Mouse (Mus musculus): Measurements from ENCODE around the gene Gmds. TPM values are rescaled to one million over a fixed set of nuclear protein-coding genes. Genes with fewer than 3 reads are reported as not detected.

Gmds gene
- polyA plus RNA-seq, 1 experiment from 2014 or later = 24.7 TPM

DNA sequence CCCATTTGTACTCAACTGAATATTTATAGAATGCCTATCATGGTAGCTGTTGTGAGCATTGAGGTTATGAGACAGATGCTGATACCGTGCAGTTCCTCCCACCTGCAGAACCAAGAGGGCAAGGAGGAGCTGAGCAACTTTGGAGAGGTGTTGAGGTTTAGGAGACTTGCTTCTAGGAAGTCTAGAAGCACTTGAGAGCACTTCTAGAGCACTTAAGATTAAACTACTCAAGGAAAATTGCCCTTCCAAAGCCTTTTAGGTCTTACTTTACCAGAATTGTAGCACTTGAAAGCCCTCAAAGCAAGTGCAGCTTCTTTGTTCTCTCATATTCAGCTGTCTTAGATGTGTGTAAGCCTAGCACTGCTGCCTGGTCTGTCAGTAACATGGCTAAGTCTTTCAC, 409.2 kb downstream of the Gmds start:
- Histone ChIP-seq H3K36me3 (no peaks in the 10 kb centered on the region), H3K4me1 (no peaks in the 10 kb centered on the region), H3K9ac (no peak overlapping the region), H3K4me3 (no peak overlapping the region), H3K27ac (replicated peaks) (no peak overlapping the region), H3K9me3 (no peaks in the 10 kb centered on the region), H3K4me2 (no peak overlapping the region), H3K27me3 (replicated peaks) (no peaks in the 10 kb centered on the region)
- WGBS = 56% methylated on average over 1 of the region's 1 CpGs
- ATAC-seq (ENCODE audit: extremely low read depth, insufficient number of reproducible peaks, low FRiP score, low TSS enrichment) = no peak

DNA sequence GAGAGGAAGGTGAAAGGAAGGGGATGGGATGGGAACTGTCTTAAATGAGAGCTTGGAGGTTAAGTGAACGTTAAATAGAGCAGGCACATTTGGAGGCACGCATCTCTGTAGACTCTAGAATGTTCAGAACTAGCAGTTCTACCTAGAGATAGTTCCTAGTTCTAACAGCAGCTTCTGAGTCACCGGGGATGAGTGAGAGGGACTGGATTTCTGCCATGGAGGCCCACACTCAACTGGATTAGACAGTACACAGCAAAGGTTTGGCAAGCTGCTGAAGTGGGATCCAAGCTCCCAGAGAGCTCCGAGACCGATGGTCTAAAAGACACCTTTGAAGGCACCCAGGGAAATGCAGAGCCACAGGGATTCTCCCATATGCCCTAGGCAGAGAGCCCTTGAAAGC, 411.9 kb downstream of the Gmds start:
- H3K4me1 ChIP-seq = no peaks in the 10 kb centered on the region
- ATAC-seq (ENCODE audit: extremely low read depth, insufficient number of reproducible peaks, low FRiP score, low TSS enrichment) = no peak
- H3K36me3 ChIP-seq = no peaks in the 10 kb centered on the region
- H3K27ac ChIP-seq (replicated peaks) = no peak overlapping the region
- H3K27me3 ChIP-seq (replicated peaks) = no peaks in the 10 kb centered on the region
- H3K4me2 ChIP-seq = no peak overlapping the region
- no peak overlapping the region for H3K9ac ChIP-seq
- WGBS = 65% methylated on average over 5 of the region's 5 CpGs
- no peak overlapping the region for H3K4me3 ChIP-seq
- H3K9me3 ChIP-seq = no peaks in the 10 kb centered on the region

GRCm38 (mm10) chr13:31924506-31924905, 414.0 kb downstream of the Gmds start:
- Histone ChIP-seq H3K36me3 (no peaks in the 10 kb centered on the region), H3K9ac (no peak overlapping the region), H3K27me3 (replicated peaks) (no peaks in the 10 kb centered on the region), H3K27ac (replicated peaks) (no peak overlapping the region), H3K4me3 (no peak overlapping the region), H3K9me3 (no peaks in the 10 kb centered on the region), H3K4me1 (no peaks in the 10 kb centered on the region), H3K4me2 (no peak overlapping the region)
- ATAC-seq (ENCODE audit: extremely low read depth, insufficient number of reproducible peaks, low FRiP score, low TSS enrichment) = no peak
- WGBS = 49% methylated on average over 4 of the region's 4 CpGs

DNA sequence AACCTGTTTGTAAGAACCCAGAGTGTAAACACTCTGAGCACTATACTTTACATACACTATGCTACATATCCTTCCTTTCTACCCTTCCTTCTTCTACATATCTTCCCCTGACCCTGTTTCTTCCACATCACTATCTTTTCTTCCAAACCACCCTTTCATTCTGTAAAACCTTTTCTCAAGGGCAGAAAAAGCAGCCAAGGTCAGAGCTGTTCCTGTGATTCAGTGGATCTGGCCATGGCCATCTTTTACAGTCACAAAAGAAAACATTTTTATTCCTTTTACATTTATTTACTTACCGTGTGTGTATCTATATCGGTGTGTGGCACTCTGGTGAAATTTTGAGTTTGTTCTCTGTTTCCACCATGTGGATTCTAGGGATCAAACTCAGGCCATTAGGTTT, 418.8 kb downstream of the Gmds start:
- no peaks in the 10 kb centered on the region for H3K9me3 ChIP-seq
- H3K27me3 ChIP-seq (replicated peaks) = no peaks in the 10 kb centered on the region
- peaks cover 14% of the 10 kb centered on the region for H3K4me1 ChIP-seq
- no peak overlapping the region for H3K4me2 ChIP-seq
- no peak overlapping the region for H3K4me3 ChIP-seq
- H3K27ac ChIP-seq (replicated peaks) = no peak overlapping the region
- whole genome bisulfite sequencing = 77% methylated on average over 2 of the region's 2 CpGs
- H3K9ac ChIP-seq = no peak overlapping the region
- no peak for ATAC-seq (ENCODE audit: extremely low read depth, insufficient number of reproducible peaks, low FRiP score, low TSS enrichment)
- no peaks in the 10 kb centered on the region for H3K36me3 ChIP-seq

- Histone ChIP-seq H3K27me3 (replicated peaks) (no peaks in the 10 kb centered on the region), H3K4me3 (no peak overlapping the region), H3K4me2 (no peak overlapping the region), H3K9ac (no peak overlapping the region), H3K36me3 (no peaks in the 10 kb centered on the region), H3K9me3 (no peaks in the 10 kb centered on the region), H3K4me1 (peaks cover 14% of the 10 kb centered on the region), H3K27ac (replicated peaks) (no peak overlapping the region)
- ATAC-seq (ENCODE audit: extremely low read depth, insufficient number of reproducible peaks, low FRiP score, low TSS enrichment) = no peak
- 55% methylated on average over 5 of the region's 5 CpGs for WGBS
These were observed 421.2 kb downstream of the Gmds start for GRCm38 (mm10) chr13:31917387-31917786.

- H3K27me3 ChIP-seq (replicated peaks) = no peaks in the 10 kb centered on the region
- no peak overlapping the region for H3K4me2 ChIP-seq
- peaks cover 22% of the 10 kb centered on the region for H3K4me1 ChIP-seq
- no peak for ATAC-seq (ENCODE audit: extremely low read depth, insufficient number of reproducible peaks, low FRiP score, low TSS enrichment)
- no peak overlapping the region for H3K9ac ChIP-seq
- H3K36me3 ChIP-seq = no peaks in the 10 kb centered on the region
- WGBS = 54% methylated on average over 6 of the region's 6 CpGs
- H3K9me3 ChIP-seq = no peaks in the 10 kb centered on the region
- no peak overlapping the region for H3K4me3 ChIP-seq
- H3K27ac ChIP-seq (replicated peaks) = no peak overlapping the region
These were observed 422.8 kb downstream of the Gmds start for GRCm38 (mm10) chr13:31915748-31916147.

DNA sequence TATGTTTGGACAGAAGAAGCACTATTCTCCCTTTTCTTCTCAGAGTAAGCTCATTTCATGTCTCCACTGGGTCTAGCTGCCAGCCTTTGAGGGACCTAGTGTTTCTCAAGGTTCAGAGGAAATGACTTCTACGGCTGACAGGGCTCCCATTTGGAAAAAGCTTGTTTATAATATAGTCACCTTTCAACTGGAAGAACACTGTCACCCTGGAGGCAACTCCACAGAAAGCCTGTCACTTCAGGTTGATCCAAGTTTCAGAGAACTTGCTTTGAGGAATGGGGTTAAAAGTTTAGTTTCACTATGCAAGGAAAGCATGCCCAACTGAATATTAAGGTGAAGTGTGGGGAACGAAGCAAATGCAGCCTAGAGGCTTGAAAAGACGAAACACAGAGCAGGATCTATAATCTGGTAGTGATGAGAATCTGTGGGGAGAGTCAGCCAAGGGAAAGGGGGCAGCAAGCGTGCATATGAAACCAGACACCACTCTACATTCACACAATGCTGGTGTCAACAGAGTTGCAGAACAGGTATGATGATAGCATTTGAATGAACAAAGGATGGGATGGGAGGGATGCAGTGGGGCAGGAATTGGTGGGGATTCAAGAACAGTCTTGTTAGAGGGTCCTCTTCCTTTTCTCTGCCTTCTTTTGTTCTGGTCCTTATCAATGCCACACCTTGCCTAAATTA, 423.5 kb downstream of the Gmds start:
- H3K36me3 ChIP-seq = no peaks in the 10 kb centered on the region
- H3K27ac ChIP-seq (replicated peaks) = no peak overlapping the region
- no peak overlapping the region for H3K4me2 ChIP-seq
- H3K4me3 ChIP-seq = no peak overlapping the region
- no peaks in the 10 kb centered on the region for H3K27me3 ChIP-seq (replicated peaks)
- no peaks in the 10 kb centered on the region for H3K9me3 ChIP-seq
- no peak overlapping the region for H3K9ac ChIP-seq
- H3K4me1 ChIP-seq = peaks cover 22% of the 10 kb centered on the region
- no peak for ATAC-seq (ENCODE audit: extremely low read depth, insufficient number of reproducible peaks, low FRiP score, low TSS enrichment)
- WGBS = 46% methylated on average over 4 of the region's 4 CpGs

GRCm38 (mm10) chr13:31911956-31912355, 426.6 kb downstream of the Gmds start:
- H3K36me3 ChIP-seq = no peaks in the 10 kb centered on the region
- WGBS = 14% methylated on average over 5 of the region's 5 CpGs
- 0 out of 2 replicates have a peak overlapping the region, but pooled peaks have one; percentile 24 for H3K27ac ChIP-seq (replicated peaks)
- no peak overlapping the region for H3K4me2 ChIP-seq
- no peak overlapping the region for H3K4me3 ChIP-seq
- ATAC-seq (ENCODE audit: extremely low read depth, insufficient number of reproducible peaks, low FRiP score, low TSS enrichment) = no peak
- no peak overlapping the region for H3K9ac ChIP-seq
- H3K9me3 ChIP-seq = no peaks in the 10 kb centered on the region
- no peaks in the 10 kb centered on the region for H3K27me3 ChIP-seq (replicated peaks)
- H3K4me1 ChIP-seq = peaks cover 22% of the 10 kb centered on the region

- no peak for ATAC-seq (ENCODE audit: extremely low read depth, insufficient number of reproducible peaks, low FRiP score, low TSS enrichment)
- no peaks in the 10 kb centered on the region for H3K9me3 ChIP-seq
- no peaks in the 10 kb centered on the region for H3K27me3 ChIP-seq (replicated peaks)
- no peak overlapping the region for H3K4me3 ChIP-seq
- H3K4me1 ChIP-seq = peaks cover 22% of the 10 kb centered on the region
- H3K9ac ChIP-seq = no peak overlapping the region
- no peaks in the 10 kb centered on the region for H3K36me3 ChIP-seq
- WGBS = 56% methylated on average over 2 of the region's 2 CpGs
- no peak overlapping the region for H3K4me2 ChIP-seq
- H3K27ac ChIP-seq (replicated peaks) = no peak overlapping the region
These were observed 427.2 kb downstream of the Gmds start for GRCm38 (mm10) chr13:31911362-31911761.

DNA sequence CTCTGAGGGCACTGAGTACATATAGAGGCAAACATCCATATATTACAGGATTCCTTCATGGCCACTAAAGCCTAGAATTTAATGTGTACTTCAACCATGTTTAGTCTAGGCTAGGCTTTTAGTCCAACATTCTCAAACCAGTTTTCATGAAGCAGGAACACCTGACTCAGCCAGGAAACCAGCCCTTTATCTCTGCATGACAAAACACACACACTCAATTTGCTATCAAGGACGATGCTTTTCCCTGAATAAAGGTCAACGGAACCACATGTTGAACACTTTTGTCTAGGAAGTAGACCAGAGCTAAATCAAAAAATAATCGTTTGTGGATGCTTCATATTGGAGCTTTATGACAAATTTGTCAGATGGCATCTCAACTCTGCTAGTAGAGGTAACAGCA, 429.5 kb downstream of the Gmds start:
- H3K4me1 ChIP-seq = peaks cover 12% of the 10 kb centered on the region
- WGBS = 59% methylated on average over 3 of the region's 3 CpGs
- H3K9me3 ChIP-seq = no peaks in the 10 kb centered on the region
- H3K27me3 ChIP-seq (replicated peaks) = no peaks in the 10 kb centered on the region
- no peaks in the 10 kb centered on the region for H3K36me3 ChIP-seq
- H3K4me2 ChIP-seq = no peak overlapping the region
- no peak overlapping the region for H3K4me3 ChIP-seq
- no peak for ATAC-seq (ENCODE audit: extremely low read depth, insufficient number of reproducible peaks, low FRiP score, low TSS enrichment)
- H3K27ac ChIP-seq (replicated peaks) = no peak overlapping the region
- no peak overlapping the region for H3K9ac ChIP-seq

DNA sequence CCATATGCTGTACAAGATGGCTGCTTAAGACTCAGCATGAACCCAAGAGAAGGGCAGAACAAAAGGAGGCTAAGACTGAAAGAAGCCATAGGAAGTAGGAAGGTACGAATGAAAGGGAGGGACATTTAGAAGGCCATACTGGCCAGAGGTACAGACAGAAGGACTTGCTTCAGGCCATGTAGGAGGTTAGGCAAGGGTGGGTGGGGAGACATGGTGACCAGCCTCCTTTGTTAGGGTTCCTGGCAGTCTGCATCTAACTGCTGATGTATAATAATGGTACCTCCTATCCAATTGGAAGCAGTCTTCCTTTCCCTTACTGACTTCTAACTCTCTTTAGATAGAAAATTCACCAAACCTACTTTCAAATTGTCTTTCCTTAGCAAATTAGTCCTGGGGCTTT, 432.0 kb downstream of the Gmds start:
- Histone ChIP-seq H3K36me3 (no peaks in the 10 kb centered on the region), H3K4me3 (no peak overlapping the region), H3K27me3 (replicated peaks) (no peaks in the 10 kb centered on the region), H3K4me2 (no peak overlapping the region), H3K9ac (no peak overlapping the region), H3K27ac (replicated peaks) (no peak overlapping the region), H3K9me3 (no peaks in the 10 kb centered on the region), H3K4me1 (peaks cover 6% of the 10 kb centered on the region)
- ATAC-seq (ENCODE audit: extremely low read depth, insufficient number of reproducible peaks, low FRiP score, low TSS enrichment) = no peak
- WGBS = 78% methylated on average over 1 of the region's 1 CpGs

DNA sequence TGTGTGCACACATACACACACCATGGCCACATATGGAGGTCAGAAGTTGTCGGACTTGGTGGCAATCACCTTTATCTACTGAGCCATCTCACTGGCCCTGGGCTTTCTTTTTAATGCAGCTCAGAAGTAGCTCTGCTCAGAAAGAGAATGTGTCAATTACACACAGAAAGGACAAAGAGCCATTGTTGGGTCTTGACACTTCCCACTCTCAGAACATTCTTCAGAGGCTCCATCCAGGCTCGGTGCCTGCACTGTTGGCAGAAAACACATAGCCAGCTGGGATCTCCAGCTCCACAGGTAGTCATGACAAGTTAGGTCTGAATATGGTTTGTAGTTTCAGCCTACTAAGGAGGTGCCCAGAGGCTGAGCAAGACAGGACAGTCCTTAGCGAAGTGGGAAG, 438.3 kb downstream of the Gmds start:
- WGBS = 62% methylated on average over 3 of the region's 3 CpGs
- Histone ChIP-seq H3K36me3 (no peaks in the 10 kb centered on the region), H3K27ac (replicated peaks) (no peak overlapping the region)

More for the DNA sequence above, 438.3 kb downstream of the Gmds start:
- Histone ChIP-seq H3K4me3 (no peak overlapping the region), H3K9me3 (no peaks in the 10 kb centered on the region), H3K27me3 (replicated peaks) (no peaks in the 10 kb centered on the region), H3K4me1 (peaks cover 6% of the 10 kb centered on the region), H3K4me2 (no peak overlapping the region), H3K9ac (no peak overlapping the region)
- ATAC-seq (ENCODE audit: extremely low read depth, insufficient number of reproducible peaks, low FRiP score, low TSS enrichment) = no peak
